Mouse (Mus musculus) stomach, embryonic 14.5 days (tissue): ENCODE measurements around the gene Fbn1. TPM values are rescaled to one million over a fixed set of nuclear protein-coding genes. Genes with fewer than 3 reads are reported as not detected.

Source experiments
- ATAC-seq: fragments of 200-750 bp; cut with Nextera tagmentation; 2 replicates; pipeline ENCODE4 v1.8.0; 2017; ENCODE audit warnings: low read depth, moderate TSS enrichment; ENCODE audit not compliant: insufficient number of reproducible peaks, insufficient read depth, low FRiP score
- H3K27ac ChIP-seq: fragments of 300-500 bp; sonication (generic); 2 replicates; pipeline ENCODE4 v1.5.1; 2014; ENCODE audit warnings: mild to moderate bottlenecking, low read length, moderate library complexity, mixed read lengths
- H3K27me3 ChIP-seq: fragments of 300-500 bp; sonication (generic); 2 replicates; pipeline ENCODE4 v1.6.1; 2014; ENCODE audit warnings: low read length, control low read depth, mixed read lengths; ENCODE audit not compliant: control insufficient read depth, insufficient read depth
- H3K36me3 ChIP-seq: fragments of 300-500 bp; sonication (generic); 2 replicates; pipeline ENCODE4 v1.6.1; 2014; ENCODE audit warnings: mild to moderate bottlenecking, control low read depth, low read length, moderate library complexity, mixed read lengths; ENCODE audit not compliant: control insufficient read depth, insufficient read depth
- H3K4me1 ChIP-seq: fragments of 300-500 bp; sonication (generic); 2 replicates; pipeline ENCODE4 v1.6.1; 2014; ENCODE audit warnings: low read length, control low read depth, mixed read lengths; ENCODE audit not compliant: control insufficient read depth, insufficient read depth
- H3K4me2 ChIP-seq: fragments of 300-500 bp; sonication (generic); replicated peaks from 2 replicates; pipeline ENCODE4 v1.6.1; 2014; ENCODE audit warnings: low read depth, low read length, control low read depth
- H3K4me3 ChIP-seq: fragments of 300-500 bp; sonication (generic); 2 replicates; pipeline ENCODE4 v1.5.1; 2014; ENCODE audit warnings: low read depth, low read length, control low read depth
- H3K9ac ChIP-seq: fragments of 300-500 bp; sonication (generic); replicated peaks from 2 replicates; pipeline ENCODE4 v1.6.1; 2014; ENCODE audit warnings: low read depth, mild to moderate bottlenecking, control low read depth, low read length, moderate library complexity, mixed read lengths
- H3K9me3 ChIP-seq: fragments of 300-500 bp; sonication (generic); 2 replicates; pipeline ENCODE4 v1.6.1; 2016; ENCODE audit warnings: low read depth, low read length, control low read depth; ENCODE audit not compliant: control insufficient read depth
- WGBS: fragments of 180-500 bp; shearing (Covaris S2); extraction: QIAGEN DNeasy Blood & Tissue Kit; methylation state at CpG from one replicate; pipeline ENCODE4 v1.1.7; 2014; 5-methylcytosine and 5-hydroxymethylcytosine counted together
- polyA plus RNA-seq: library from polyadenylated mRNA; unstranded; fragments of >200 nt; fragmentation: Nextera tagmentation; extraction: Ambion mirVana; gene quantifications from 2 replicates; pipeline ENCODE4 v1.2.1, GENCODE M21; 2014

The Fbn1 gene
- polyA plus RNA-seq, result 56.3 and 58.2 TPM in 2 replicates

DNA sequence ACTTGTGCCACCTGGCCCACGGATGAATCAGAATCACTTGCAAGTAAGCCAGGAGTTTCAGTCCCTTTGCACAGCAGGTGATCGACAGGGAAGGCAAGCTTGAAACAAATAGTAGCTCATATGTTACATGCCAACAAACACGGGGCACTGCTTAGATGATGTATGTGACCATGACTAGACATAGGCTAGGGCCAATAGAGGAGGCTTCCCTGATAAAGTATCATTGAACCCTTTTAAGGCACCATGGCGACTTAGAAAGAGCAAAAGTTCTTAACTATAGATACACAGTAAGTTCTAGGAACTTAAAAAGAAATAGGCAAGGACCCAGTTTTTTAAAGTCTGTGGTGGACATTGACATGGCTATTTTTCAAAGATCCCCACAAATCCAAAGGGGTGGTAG is at the start of gene Fbn1:
TSS of gene Fbn1 (minus strand) at position 101 of the 400 bp plus-strand sequence.
- no peaks in the 10 kb centered on the region for H3K27me3 ChIP-seq
- H3K36me3 ChIP-seq, result no peaks in the 10 kb centered on the region
- no peak for ATAC-seq
- peak within 1 kb of the TSS; percentile 58 for H3K9ac ChIP-seq
- 83% methylated on average over 4 of the region's 4 CpGs for WGBS
- no peaks in the 10 kb centered on the region for H3K9me3 ChIP-seq
- H3K4me2 ChIP-seq, result peak within 1 kb of the TSS; percentile 76
- H3K4me3 ChIP-seq, result peak within 1 kb of the TSS; percentile 84
- H3K4me1 ChIP-seq, result peaks cover 4% of the 10 kb centered on the region; the same call in 1 of the 2 replicates
- peak within 1 kb of the TSS; percentile 94 for H3K27ac ChIP-seq

GRCm38 (mm10) chr2:125555830-125556229 is 48.0 kb upstream of the Fbn1 start:
- Histone ChIP-seq H3K36me3 (no peaks in the 10 kb centered on the region), H3K9me3 (no peaks in the 10 kb centered on the region), H3K27me3 (no peaks in the 10 kb centered on the region), H3K27ac (no peak overlapping the region), H3K4me3 (no peak overlapping the region), H3K4me2 (no peak overlapping the region), H3K4me1 (no peaks in the 10 kb centered on the region), H3K9ac (no peak overlapping the region)
- 81% methylated on average over 6 of the region's 6 CpGs for WGBS
- ATAC-seq, result no peak

GRCm38 (mm10) chr2:125548806-125549578 is 41.2 kb upstream of the Fbn1 start:
- H3K9me3 ChIP-seq, result no peaks in the 10 kb centered on the region
- no peak overlapping the region for H3K27ac ChIP-seq
- WGBS, result 56% methylated on average over 1 of the region's 1 CpGs
- no peaks in the 10 kb centered on the region for H3K27me3 ChIP-seq
- H3K4me2 ChIP-seq, result no peak overlapping the region
- no peak overlapping the region for H3K9ac ChIP-seq
- H3K4me3 ChIP-seq, result no peak overlapping the region
- ATAC-seq, result no peak
- no peaks in the 10 kb centered on the region for H3K4me1 ChIP-seq
- H3K36me3 ChIP-seq, result no peaks in the 10 kb centered on the region

DNA sequence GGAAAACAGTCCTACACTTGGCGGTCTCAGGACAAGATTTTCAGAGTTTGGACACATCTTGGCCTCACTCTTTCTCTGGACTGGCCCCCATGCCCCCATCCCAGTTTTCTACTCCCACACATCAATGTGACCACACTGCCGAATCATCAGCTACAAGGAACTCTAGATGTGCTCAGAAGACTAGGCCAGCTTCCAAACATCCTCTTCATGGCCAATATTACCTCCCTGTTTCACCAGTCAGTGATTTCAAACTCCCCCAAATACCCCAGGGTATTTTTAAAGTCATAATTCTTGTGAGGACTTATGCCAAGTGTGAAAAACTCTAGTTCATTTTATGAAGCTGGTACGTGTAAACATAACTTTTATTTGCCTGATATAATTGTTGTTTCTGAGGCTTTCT is 37.2 kb upstream of the Fbn1 start:
- Histone ChIP-seq H3K36me3 (no peaks in the 10 kb centered on the region), H3K27ac (no peak overlapping the region), H3K9me3 (no peaks in the 10 kb centered on the region), H3K9ac (no peak overlapping the region), H3K4me1 (no peaks in the 10 kb centered on the region), H3K4me3 (no peak overlapping the region), H3K27me3 (no peaks in the 10 kb centered on the region), H3K4me2 (no peak overlapping the region)
- WGBS, result 85% methylated on average over 3 of the region's 3 CpGs
- no peak for ATAC-seq

GRCm38 (mm10) chr2:125543646-125544045 is 35.9 kb upstream of the Fbn1 start:
- no peaks in the 10 kb centered on the region for H3K4me1 ChIP-seq
- no peak for ATAC-seq
- H3K4me3 ChIP-seq, result no peak overlapping the region
- no peak overlapping the region for H3K27ac ChIP-seq
- whole genome bisulfite sequencing, result 77% methylated on average over 1 of the region's 1 CpGs
- H3K9ac ChIP-seq, result no peak overlapping the region
- H3K27me3 ChIP-seq, result no peaks in the 10 kb centered on the region
- H3K4me2 ChIP-seq, result no peak overlapping the region
- H3K36me3 ChIP-seq, result no peaks in the 10 kb centered on the region
- no peaks in the 10 kb centered on the region for H3K9me3 ChIP-seq

GRCm38 (mm10) chr2:125541451-125541850 is 33.7 kb upstream of the Fbn1 start:
- Histone ChIP-seq H3K27ac (no peak overlapping the region), H3K9ac (no peak overlapping the region), H3K4me3 (no peak overlapping the region), H3K9me3 (no peaks in the 10 kb centered on the region), H3K27me3 (no peaks in the 10 kb centered on the region), H3K4me2 (no peak overlapping the region), H3K4me1 (no peaks in the 10 kb centered on the region), H3K36me3 (no peaks in the 10 kb centered on the region)
- WGBS, result 63% methylated on average over 7 of the region's 7 CpGs
- no peak for ATAC-seq

DNA sequence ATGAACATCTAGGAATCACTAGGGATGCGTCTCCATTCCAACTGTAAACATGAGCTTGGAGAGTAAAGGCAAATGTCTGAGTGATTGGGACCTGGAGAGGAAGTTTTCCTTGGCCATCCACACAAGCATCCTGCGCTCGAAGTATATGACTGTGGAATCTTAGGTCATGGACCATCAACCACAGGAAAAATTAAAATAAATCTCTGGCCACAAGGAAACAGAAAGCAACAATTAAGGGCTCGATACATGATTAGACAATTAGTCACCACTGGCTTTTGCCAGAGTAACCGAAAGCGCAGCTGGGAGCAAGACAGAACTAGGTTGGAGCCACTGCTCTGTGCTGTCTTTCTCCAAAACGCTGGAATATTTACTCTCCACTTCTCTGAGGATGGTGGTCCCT is 32.8 kb upstream of the Fbn1 start:
- H3K27me3 ChIP-seq, result no peaks in the 10 kb centered on the region
- H3K4me2 ChIP-seq, result no peak overlapping the region
- ATAC-seq, result no peak
- no peaks in the 10 kb centered on the region for H3K36me3 ChIP-seq
- H3K4me1 ChIP-seq, result no peaks in the 10 kb centered on the region
- H3K9ac ChIP-seq, result no peak overlapping the region
- WGBS, result 76% methylated on average over 7 of the region's 7 CpGs
- H3K4me3 ChIP-seq, result no peak overlapping the region
- no peak overlapping the region for H3K27ac ChIP-seq
- H3K9me3 ChIP-seq, result no peaks in the 10 kb centered on the region

- no peaks in the 10 kb centered on the region for H3K36me3 ChIP-seq
- no peak for ATAC-seq
- no peaks in the 10 kb centered on the region for H3K9me3 ChIP-seq
- H3K4me3 ChIP-seq, result no peak overlapping the region
- no peak overlapping the region for H3K4me2 ChIP-seq
- H3K4me1 ChIP-seq, result no peaks in the 10 kb centered on the region
- no peaks in the 10 kb centered on the region for H3K27me3 ChIP-seq
- 84% methylated on average over 3 of the region's 3 CpGs for WGBS
- H3K27ac ChIP-seq, result no peak overlapping the region
- no peak overlapping the region for H3K9ac ChIP-seq
Observed at GRCm38 (mm10) chr2:125539640-125540039, 31.8 kb upstream of the Fbn1 start.

- Histone ChIP-seq H3K4me1 (no peaks in the 10 kb centered on the region), H3K27ac (no peak overlapping the region; the same call in 1 of the 2 replicates), H3K4me2 (no peak overlapping the region), H3K9ac (no peak overlapping the region), H3K9me3 (no peaks in the 10 kb centered on the region), H3K27me3 (no peaks in the 10 kb centered on the region), H3K36me3 (no peaks in the 10 kb centered on the region), H3K4me3 (no peak overlapping the region)
- ATAC-seq, result peak; percentile 71; the same call in 1 of the 2 replicates
- WGBS, result 62% methylated on average over 6 of the region's 6 CpGs
Observed at GRCm38 (mm10) chr2:125530665-125531064, 22.9 kb upstream of the Fbn1 start.
